Mouse (Mus musculus) megakaryocyte, embryonic 14.5 days (primary cell): ENCODE results near the gene Tlk1.

Experiments
- FLI1 ChIP-seq: IDR thresholded peaks from 2 replicates; pipeline ENCODE4 v1.6.1; 2012; ENCODE audit warnings: low read length, inconsistent platforms, mixed read lengths
- GATA1 ChIP-seq: IDR thresholded peaks from 3 replicates; pipeline ENCODE4 v1.6.1; 2012; ENCODE audit warnings: mixed read lengths, low read length, inconsistent platforms, borderline replicate concordance

DNA sequence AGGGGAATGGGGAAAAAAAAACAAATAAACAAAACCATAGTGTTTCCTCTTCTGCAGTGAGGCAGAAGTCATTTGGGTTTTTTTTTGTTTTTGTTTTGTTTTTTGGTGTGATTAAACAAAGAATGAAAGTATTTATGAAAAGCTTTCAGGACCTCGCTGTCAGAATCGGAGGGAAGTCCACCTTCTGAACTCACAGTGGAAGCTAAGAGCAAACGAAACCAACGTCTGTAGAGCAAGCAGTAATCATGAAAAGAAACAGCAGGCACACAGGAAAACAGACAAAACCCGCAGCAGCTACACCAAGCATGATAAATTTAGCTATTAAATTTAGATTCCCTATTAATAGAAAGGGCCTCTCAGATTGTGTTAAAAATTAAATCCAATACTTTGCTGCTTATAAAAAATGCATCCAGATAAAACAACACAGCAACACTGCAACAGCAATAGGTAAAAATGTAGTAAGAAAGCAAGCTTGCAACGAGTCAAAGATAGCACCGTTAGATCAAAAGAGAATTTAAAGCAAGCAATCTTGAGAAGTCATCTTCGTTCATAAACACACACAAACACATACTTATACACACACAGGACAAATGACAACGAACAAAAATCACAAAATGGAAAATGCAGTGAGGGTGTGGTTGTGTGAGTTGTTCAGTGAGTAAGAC is 10.2 kb upstream of the Tlk1 start:
- TF ChIP-seq GATA1 (no peak), FLI1 (no peak)
